In the genomic region with DNA sequence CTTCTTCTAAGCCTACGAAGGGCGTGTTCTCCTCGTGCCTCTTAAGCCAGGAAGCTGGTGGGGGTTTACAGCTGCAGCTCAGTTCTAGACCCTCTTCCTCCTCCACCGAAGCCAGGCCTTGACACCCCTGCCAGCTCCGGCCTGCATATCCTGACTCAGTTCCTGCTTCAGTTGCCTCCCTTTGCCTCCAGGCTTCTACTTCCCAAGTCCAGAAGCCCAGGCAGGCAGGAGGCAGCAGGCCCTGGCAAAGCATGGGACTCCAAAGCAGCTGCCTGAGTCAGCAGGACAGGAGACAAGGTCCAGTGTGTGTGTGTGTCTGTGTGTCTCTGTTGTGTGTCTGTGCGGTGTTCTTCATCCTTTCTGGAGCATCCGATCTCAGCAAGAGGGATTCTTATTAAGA, we compare ENCODE assay signal across 31 mouse cellular contexts. TPM values are rescaled to one million over a fixed set of nuclear protein-coding genes. Genes with fewer than 3 reads are reported as not detected.
DNase-seq lines count a peak whose midpoint lies in the region; ATAC-seq and TF ChIP-seq lines count a peak whose summit lies in the region.
"Had no signal": no experiment of that assay in that cellular context is flagged by ENCODE, and none has a peak within 500 bp of the region (broad histone marks: within the 10 kb centered on the region; RNA-seq: fewer than 3 reads in every experiment).

No protein-coding gene starts in this region.

- H3K27me3 ChIP-seq in lung, embryonic 16.5 days (ENCODE audit: control insufficient read depth, insufficient read depth, low read depth, low read length) = peaks cover 13% of the 10 kb centered on the region
- H3K27me3 ChIP-seq in myocyte (ENCODE audit: control insufficient read depth, insufficient read depth, insufficient read length) = no peaks in the 10 kb centered on the region
- H3K27me3 ChIP-seq: Patski had no signal

- no peaks in the 10 kb centered on the region for H3K79me2 ChIP-seq in myocyte (ENCODE audit: control insufficient read depth, insufficient read depth)

- in situ Hi-C loops in ES-E14 (cut with MboI; ENCODE audit: low sequenced_read_pairs in 2 of 2, unreplicated experiment in 2 of 2) = no loop called here

- no peak for DNase-seq in lung, adult 2 months
- DNase-seq in ES-E14 (ENCODE audit: low read depth, low spot score) = no peak
- DNase-seq in adipocyte (ENCODE audit: low spot score) = no peak
- no peak for DNase-seq in kidney, postnatal 25 days
- no peak for DNase-seq in heart, postnatal 4 days
- DNase-seq: adrenal gland, adult 2 months; cerebellum, adult 11 months; cerebellum, adult 9-11 months; gastrocnemius, postnatal 10 days; heart, adult 11 months; kidney, adult 9 months; kidney, postnatal 14 days; layer of hippocampus, postnatal 36 days; lung, embryonic 14.5 days; retina, postnatal 1 day; right cerebral cortex, postnatal 25 days had no signal

- H3K9ac ChIP-seq in lung, embryonic 16.5 days (ENCODE audit: low read length) = no peak overlapping the region
- H3K9ac ChIP-seq in ES-E14 (ENCODE audit: insufficient read depth, low read depth, low read length, poor library complexity, severe bottlenecking) = no peak overlapping the region; the same call in 1 of the 2 replicates
- H3K9ac ChIP-seq: limb, embryonic 12.5 days; lung, embryonic 14.5 days; midbrain, embryonic 15.5 days; neural tube, embryonic 13.5 days had no signal

- no peak overlapping the region for H3ac ChIP-seq in myocyte (ENCODE audit: control insufficient read depth, insufficient read length)

- no peaks in the 10 kb centered on the region for H3K9me3 ChIP-seq in lung, embryonic 16.5 days (ENCODE audit: control insufficient read depth, low read length)
- H3K9me3 ChIP-seq in ES-E14 (ENCODE audit: control insufficient read depth, insufficient read depth, low read depth, low read length) = no peaks in the 10 kb centered on the region
- H3K9me3 ChIP-seq: limb, embryonic 12.5 days; midbrain, embryonic 15.5 days; neural tube, embryonic 13.5 days had no signal

- 0 out of 2 replicates have a peak overlapping the region, but pooled peaks have one; percentile 16 for H3K27ac ChIP-seq in lung, embryonic 16.5 days (ENCODE audit: low read length)
- peak overlapping the region; percentile 56 for H3K27ac ChIP-seq in ES-E14 (ENCODE audit: insufficient read depth, low read depth, low read length, poor library complexity, severe bottlenecking)
- H3K27ac ChIP-seq: layer of hippocampus, adult 2 months; limb, embryonic 12.5 days; macrophage; midbrain, embryonic 15.5 days; neural tube, embryonic 13.5 days had no signal

- H3K36me3 ChIP-seq in lung, embryonic 16.5 days (ENCODE audit: control insufficient read depth, insufficient read depth, low read length) = peaks cover 6% of the 10 kb centered on the region; the same call in 1 of the 2 replicates
- H3K36me3 ChIP-seq in ES-E14 (ENCODE audit: control insufficient read depth, insufficient read depth, low read length, poor library complexity, severe bottlenecking) (peaks cover 24% of the 10 kb centered on the region), myocyte (ENCODE audit: control insufficient read depth, insufficient read depth) (no peaks in the 10 kb centered on the region)

- no peak for TF ChIP-seq POLR2A in lung, adult 2 months (IDR thresholded peaks at IDR 0.05; ENCODE audit: borderline replicate concordance, extremely low read depth, low read depth, low read length)
- no peak for TF ChIP-seq POLR2A in myocyte (IDR thresholded peaks at IDR 0.05; ENCODE audit: insufficient read length, low read depth)

- no peak for ATAC-seq in lung, embryonic 16.5 days (ENCODE audit: low read depth)
- ATAC-seq: forebrain, embryonic 14.5 days; midbrain, embryonic 15.5 days had no signal

- 74% methylated on average over 7 of the region's 7 CpGs for WGBS in lung, embryonic 16.5 days
- WGBS in lung, adult 2 months = 59% methylated on average over 7 of the region's 7 CpGs

- no peak overlapping the region for H3K4me2 ChIP-seq in lung, embryonic 16.5 days (ENCODE audit: low read depth, low read length)
- H3K4me2 ChIP-seq in myocyte (ENCODE audit: low read depth) = peak overlapping the region; percentile 51
- H3K4me2 ChIP-seq: heart, embryonic 11.5 days; limb, embryonic 12.5 days; liver, embryonic 11.5 days; lung, embryonic 14.5 days; midbrain, embryonic 15.5 days; neural tube, embryonic 13.5 days had no signal

- peaks cover 7% of the 10 kb centered on the region for H3K4me1 ChIP-seq in lung, embryonic 16.5 days (replicated peaks; ENCODE audit: control insufficient read depth, insufficient read depth, low read length)
- no peaks in the 10 kb centered on the region; the same call in 1 of the 2 replicates for H3K4me1 ChIP-seq in lung, adult 2 months (ENCODE audit: control insufficient read depth, insufficient read depth, low read length)
- peaks cover 15 to 45% of the 10 kb centered on the region in 2 experiments for H3K4me1 ChIP-seq in ES-E14 (ENCODE audit: control insufficient read depth in 2 of 2, insufficient read depth in 2 of 2, low read length in 2 of 2, poor library complexity in 1 of 2)

- TF ChIP-seq CTCF in lung, adult 2 months (IDR thresholded peaks at IDR 0.05; ENCODE audit: insufficient read depth, low read length) = no peak

- H3K4me3 ChIP-seq in lung, embryonic 16.5 days (ENCODE audit: low read length) = no peak overlapping the region
- H3K4me3 ChIP-seq in lung, adult 2 months (replicated peaks; ENCODE audit: extremely low read depth, low read depth, low read length) = no peak overlapping the region
- no peak overlapping the region for H3K4me3 ChIP-seq in ES-E14 (ENCODE audit: insufficient read depth in 1 of 2, low read depth in 1 of 2, low read length in 2 of 2, poor library complexity in 1 of 2, severe bottlenecking in 1 of 2)
- no peak overlapping the region for H3K4me3 ChIP-seq in myocyte
- H3K4me3 ChIP-seq: erythroblast, embryonic 14.5 days; layer of hippocampus, adult 2 months; limb, embryonic 12.5 days; midbrain, embryonic 15.5 days; neural tube, embryonic 13.5 days had no signal

TF ChIP-seq in ES-E14, 5 proteins besides CTCF, POLR2A, EP300 and RAD21:
- no peak for TF ChIP-seq HCFC1 (IDR thresholded peaks at IDR 0.05; ENCODE audit: borderline replicate concordance, insufficient read depth, low read length)
- TF ChIP-seq ZC3H11A (IDR thresholded peaks at IDR 0.05; ENCODE audit: borderline replicate concordance, low read depth, low read length) = no peak
- no peak for TF ChIP-seq ZNF384 (IDR thresholded peaks at IDR 0.05; ENCODE audit: low read depth, low read length)
- TF ChIP-seq CHD2 (IDR thresholded peaks at IDR 0.05; ENCODE audit: low read depth, low read length) = no peak
- no peak for TF ChIP-seq MAFK (IDR thresholded peaks at IDR 0.05; ENCODE audit: insufficient read depth, low read depth, low read length)

TF ChIP-seq in myocyte, 11 proteins besides CTCF, POLR2A, EP300 and RAD21:
- TF ChIP-seq MYOD1 (IDR thresholded peaks at IDR 0.05; ENCODE audit: control insufficient read depth in 1 of 3, insufficient read length in 2 of 3, low read depth in 2 of 3) (peak in 1 of 3 experiments; percentile 46), MYOG (IDR thresholded peaks at IDR 0.05; ENCODE audit: control insufficient read depth in 1 of 3, insufficient read depth in 1 of 3, insufficient read length in 2 of 3, low read depth in 2 of 3) (no peak)
TF ChIP-seq in myocyte: peak in this region for 1.

RNA-seq across cellular contexts. Expression of a gene that starts 2.2 kb away (rescaled TPM):
- 21.6 and 29.3 TPM in 2 replicates for polyA plus RNA-seq in lung, embryonic 16.5 days (2015; fragmentation: Nextera tagmentation; extraction: Ambion mirVana)
- 13.0 and 107 TPM in 2 replicates for polyA plus RNA-seq in lung, adult 2 months (2012; rRNA removed)
- total RNA-seq in ES-E14 (2012; rRNA removed) = 35.8 and 46.6 TPM in 2 replicates
- polyA plus RNA-seq in myocyte (2012; fragmentation: generic; extraction: Trizol) = 0.56 TPM
- total RNA-seq in heart, postnatal 4 days (2021) = 1 to 10 TPM; 1.3 to 1.4 TPM

RNA-seq across cellular contexts. Expression of a gene that starts 20.0 kb away (rescaled TPM):
- polyA plus RNA-seq in lung, embryonic 16.5 days (2015; fragmentation: Nextera tagmentation; extraction: Ambion mirVana) = 17.1 and 18.9 TPM in 2 replicates
- 40.8 and 43.3 TPM in 2 replicates for polyA plus RNA-seq in lung, adult 2 months (2012; rRNA removed)
- total RNA-seq in ES-E14 (2012; rRNA removed) = 39.5 and 52.6 TPM in 2 replicates
- polyA plus RNA-seq in myocyte (2012; fragmentation: generic; extraction: Trizol) = 32.2 TPM
- 10 to 100 TPM; 11.0 to 11.1 TPM for total RNA-seq in heart, postnatal 4 days (2021)

RNA-seq across cellular contexts. Expression of a gene that starts 29.6 kb away (rescaled TPM):
- polyA plus RNA-seq in lung, embryonic 16.5 days (2015; fragmentation: Nextera tagmentation; extraction: Ambion mirVana) = 5.6 and 6.5 TPM in 2 replicates
- 5.0 and 5.2 TPM in 2 replicates for polyA plus RNA-seq in lung, adult 2 months (2012; rRNA removed)
- total RNA-seq in ES-E14 (2012; rRNA removed) = 14.4 and 19.9 TPM in 2 replicates
- 4.1 TPM for polyA plus RNA-seq in myocyte (2012; fragmentation: generic; extraction: Trizol)
- 1 to 10 TPM; 5.2 to 6.0 TPM for total RNA-seq in heart, postnatal 4 days (2021)

RNA-seq across cellular contexts. Expression of a gene that starts 45.8 kb away (rescaled TPM):
- 3.1 and 3.3 TPM in 2 replicates for polyA plus RNA-seq in lung, embryonic 16.5 days (2015; fragmentation: Nextera tagmentation; extraction: Ambion mirVana)
- 79.1 and 85.6 TPM in 2 replicates for polyA plus RNA-seq in lung, adult 2 months (2012; rRNA removed)
- total RNA-seq in ES-E14 (2012; rRNA removed) = 39.0 and 55.8 TPM in 2 replicates
- 14.3 TPM for polyA plus RNA-seq in myocyte (2012; fragmentation: generic; extraction: Trizol)
- total RNA-seq in heart, postnatal 4 days (2021) = 10 to 100 TPM; 21.4 to 22.1 TPM

RNA-seq across cellular contexts. Expression of a gene that starts 51.0 kb away (rescaled TPM):
- 0.57 and 0.62 TPM in 2 replicates for polyA plus RNA-seq in lung, embryonic 16.5 days (2015; fragmentation: Nextera tagmentation; extraction: Ambion mirVana)
- 0.36 and 0.54 TPM in 2 replicates for polyA plus RNA-seq in lung, adult 2 months (2012; rRNA removed)
- 0.31 and 0.32 TPM in 2 replicates for total RNA-seq in ES-E14 (2012; rRNA removed)
- polyA plus RNA-seq in myocyte (2012; fragmentation: generic; extraction: Trizol) = not detected
- 10 to 100 TPM in 1 of 2 experiments, 1 to 10 TPM in 1; 8.0 to 11.5 TPM for total RNA-seq in heart, postnatal 4 days (2021)
- total RNA-seq: common myeloid progenitor, adult 5-6 weeks; layer of hippocampus, adult 2 months; layer of hippocampus, postnatal 36 days; left cerebral cortex, postnatal 10 days had no signal
- polyA plus RNA-seq: erythroblast, embryonic 14.5 days; forebrain, embryonic 14.5 days; hindbrain, embryonic 11.5 days; limb, embryonic 12.5 days; lung, embryonic 14.5 days; macrophage; midbrain, embryonic 15.5 days; neural tube, embryonic 13.5 days; Patski had no signal
